Mouse (Mus musculus) cortical plate, adult 2 months (tissue): ENCODE results near the gene Fap.

Experiments used
- CTCF ChIP-seq: fragments of 200-500 bp; IDR thresholded peaks from 2 replicates; pipeline ENCODE4 v1.5.1; 2011; ENCODE audit warnings: mild to moderate bottlenecking, control low read depth, low read length; ENCODE audit not compliant: insufficient read depth; ENCODE audit errors: extremely low read depth
- POLR2A ChIP-seq: fragments of 200-500 bp; IDR thresholded peaks from 2 replicates; pipeline ENCODE4 v1.6.1; 2011; ENCODE audit warnings: mild to moderate bottlenecking, low read length, control low read depth; ENCODE audit not compliant: insufficient read depth; ENCODE audit errors: extremely low read depth

- TF ChIP-seq CTCF, result no peak
- TF ChIP-seq POLR2A, result no peak
These were observed 24.7 kb downstream of the Fap start for GRCm38 (mm10) chr2:62549131-62549530.
